Mouse (Mus musculus) layer of hippocampus, adult 9-10 months (tissue): ENCODE data around the gene Unc5cl.
A peak's percentile ranks its signal among the peaks of the same experiment; 100 is the strongest.
"Not testable (repeated sequence)": the region's sequence is repeated elsewhere in the genome, so short reads cannot be mapped to it uniquely, and the experiment has no call there.

Experiments
- DNase-seq: peaks from one replicate; pipeline ENCODE4 v3.0.0; 2022; ENCODE audit warnings: low spot score

Gene Unc5cl

GRCm38 (mm10) chr17:48467395-48468231, 12.9 kb downstream of the Unc5cl start:
- peak; percentile 70 for DNase-seq

GRCm38 (mm10) chr17:48474282-48474681, 19.6 kb downstream of the Unc5cl start:
- not testable (repeated sequence) for DNase-seq

- no peak for DNase-seq
Measured at GRCm38 (mm10) chr17:48475444-48475843, 20.7 kb downstream of the Unc5cl start.

- DNase-seq, result no peak
Measured at GRCm38 (mm10) chr17:48479952-48480351, 25.3 kb downstream of the Unc5cl start.

- DNase-seq, result no peak
Measured at GRCm38 (mm10) chr17:48483764-48484163, 29.1 kb downstream of the Unc5cl start.

GRCm38 (mm10) chr17:48484191-48484590, 29.5 kb downstream of the Unc5cl start:
- DNase-seq, result no peak

GRCm38 (mm10) chr17:48489466-48489865, 34.8 kb downstream of the Unc5cl start:
- DNase-seq, result no peak

GRCm38 (mm10) chr17:48492621-48493020, 37.9 kb downstream of the Unc5cl start:
- no peak for DNase-seq

- DNase-seq, result no peak
Measured at GRCm38 (mm10) chr17:48493582-48493981, 38.9 kb downstream of the Unc5cl start.

GRCm38 (mm10) chr17:48493986-48494385, 39.3 kb downstream of the Unc5cl start:
- no peak for DNase-seq

GRCm38 (mm10) chr17:48497986-48498385, 43.3 kb downstream of the Unc5cl start:
- DNase-seq, result no peak

- DNase-seq, result no peak
Measured at GRCm38 (mm10) chr17:48500846-48501445, 46.2 kb downstream of the Unc5cl start.

- no peak for DNase-seq
Measured at GRCm38 (mm10) chr17:48505006-48505405, 50.3 kb downstream of the Unc5cl start.

- no peak for DNase-seq
Measured at GRCm38 (mm10) chr17:48506986-48507385, 52.3 kb downstream of the Unc5cl start.

GRCm38 (mm10) chr17:48509596-48509995, 54.9 kb downstream of the Unc5cl start:
- DNase-seq, result no peak

- no peak for DNase-seq
Measured at GRCm38 (mm10) chr17:48512614-48513281, 58.0 kb downstream of the Unc5cl start.

GRCm38 (mm10) chr17:48514613-48515012, 59.9 kb downstream of the Unc5cl start:
- no peak for DNase-seq

- DNase-seq, result no peak
Measured at GRCm38 (mm10) chr17:48519046-48519445, 64.3 kb downstream of the Unc5cl start.

GRCm38 (mm10) chr17:48520352-48520751, 65.7 kb downstream of the Unc5cl start:
- DNase-seq, result no peak

GRCm38 (mm10) chr17:48523056-48523455, 68.4 kb downstream of the Unc5cl start:
- DNase-seq, result no peak

- DNase-seq, result no peak
Measured at GRCm38 (mm10) chr17:48533844-48534705, 79.4 kb downstream of the Unc5cl start.

GRCm38 (mm10) chr17:48538328-48538727, 83.6 kb downstream of the Unc5cl start:
- no peak for DNase-seq
